Mouse (Mus musculus) cortical plate, adult 2 months (tissue): ENCODE measurements around the gene Noc2l.

Experiments used
- CTCF ChIP-seq: fragments of 200-500 bp; IDR thresholded peaks from 2 replicates; pipeline ENCODE4 v1.5.1; 2011; ENCODE audit warnings: mild to moderate bottlenecking, control low read depth, low read length; ENCODE audit not compliant: insufficient read depth; ENCODE audit errors: extremely low read depth
- POLR2A ChIP-seq: fragments of 200-500 bp; IDR thresholded peaks from 2 replicates; pipeline ENCODE4 v1.6.1; 2011; ENCODE audit warnings: mild to moderate bottlenecking, low read length, control low read depth; ENCODE audit not compliant: insufficient read depth; ENCODE audit errors: extremely low read depth

- TF ChIP-seq POLR2A = no peak
- no peak for TF ChIP-seq CTCF
Measured at GRCm38 (mm10) chr4:156253043-156253442, 17.2 kb downstream of the Noc2l start.
